Mouse (Mus musculus) thymus, adult 2 months (tissue): Measurements from ENCODE around the gene Myl9.

ENCODE experiments used
- CTCF ChIP-seq: fragments of 200-500 bp; IDR thresholded peaks from 2 replicates; pipeline ENCODE4 v1.5.1; 2012; ENCODE audit warnings: mild to moderate bottlenecking, control low read depth, low read length, moderate library complexity, borderline replicate concordance; ENCODE audit not compliant: control insufficient read depth, poor library complexity, insufficient read depth; ENCODE audit errors: extremely low read depth
- POLR2A ChIP-seq: fragments of 200-500 bp; IDR thresholded peaks from 2 replicates; pipeline ENCODE4 v1.6.1; 2012; ENCODE audit warnings: mild to moderate bottlenecking, low read length, control low read depth, moderate library complexity; ENCODE audit not compliant: control insufficient read depth, poor library complexity, insufficient read depth; ENCODE audit errors: extremely low read depth

- TF ChIP-seq POLR2A = no peak
- no peak for TF ChIP-seq CTCF
Observed at GRCm38 (mm10) chr2:156726344-156726743, 48.9 kb upstream of the Myl9 start.
